Mouse (Mus musculus): ENCODE data around the gene Apbb1ip. TPM values are rescaled to one million over a fixed set of nuclear protein-coding genes. Genes with fewer than 3 reads are reported as not detected.

Apbb1ip gene
- total and polyA plus RNA-seq, 2 experiments: 0.64 to 0.65 TPM

DNA sequence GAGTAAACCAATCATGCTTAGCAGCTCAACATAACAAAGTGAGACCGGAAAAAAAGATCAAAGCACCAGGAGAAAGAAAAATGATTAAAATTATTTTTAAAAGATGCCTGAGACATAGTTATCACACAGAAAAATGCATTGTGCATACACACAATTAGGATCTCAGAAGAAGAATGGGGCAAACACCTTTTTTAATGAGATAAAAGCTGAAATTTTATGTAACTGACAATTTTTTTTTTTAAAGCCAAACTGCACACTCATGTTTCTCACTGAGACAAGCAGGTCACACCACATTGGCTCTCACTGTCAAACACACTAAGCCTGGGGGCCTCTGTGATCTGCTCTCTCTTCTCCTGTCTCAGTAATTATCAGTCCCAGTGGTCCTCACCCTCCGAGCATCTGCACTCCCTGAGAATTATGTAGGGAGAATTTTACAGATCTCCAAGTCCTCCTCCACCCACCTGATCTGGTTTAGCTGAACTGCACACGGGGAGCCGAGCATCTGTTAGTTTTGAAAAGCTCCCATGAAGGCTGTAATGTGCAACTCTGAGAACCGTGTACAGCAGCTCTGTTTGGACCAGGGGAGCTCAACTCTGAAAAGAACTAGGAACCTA, 9.0 kb upstream of the Apbb1ip start:
- H3K4me1 ChIP-seq (ENCODE audit: control insufficient read depth, insufficient read depth, low read length): no peaks in the 10 kb centered on the region
- no peaks in the 10 kb centered on the region for H3K36me3 ChIP-seq (ENCODE audit: control insufficient read depth, insufficient read depth, low read length)
- H3K4me3 ChIP-seq (ENCODE audit: insufficient read depth, low read depth, low read length): no peak overlapping the region
- DNase-seq (ENCODE audit: extremely low read depth, low read depth, low spot score): no peak
- H3K79me2 ChIP-seq (ENCODE audit: control insufficient read depth, insufficient read depth, low read length): no peaks in the 10 kb centered on the region
- no peak overlapping the region for H3K9ac ChIP-seq (ENCODE audit: low read depth, low read length)
- 78% methylated on average over 5 of the region's 5 CpGs for WGBS
- H3K27ac ChIP-seq (replicated peaks; ENCODE audit: insufficient read depth, low read depth, low read length): no peak overlapping the region
- TF ChIP-seq POLR2A (IDR thresholded peaks at IDR 0.05; ENCODE audit: extremely low read depth, insufficient read depth, low read length) (no peak), CTCF (IDR thresholded peaks at IDR 0.05; ENCODE audit: low read depth, low read length) (no peak)
- H3K27me3 ChIP-seq (ENCODE audit: control insufficient read depth, insufficient read depth, low read length): no peaks in the 10 kb centered on the region

DNA sequence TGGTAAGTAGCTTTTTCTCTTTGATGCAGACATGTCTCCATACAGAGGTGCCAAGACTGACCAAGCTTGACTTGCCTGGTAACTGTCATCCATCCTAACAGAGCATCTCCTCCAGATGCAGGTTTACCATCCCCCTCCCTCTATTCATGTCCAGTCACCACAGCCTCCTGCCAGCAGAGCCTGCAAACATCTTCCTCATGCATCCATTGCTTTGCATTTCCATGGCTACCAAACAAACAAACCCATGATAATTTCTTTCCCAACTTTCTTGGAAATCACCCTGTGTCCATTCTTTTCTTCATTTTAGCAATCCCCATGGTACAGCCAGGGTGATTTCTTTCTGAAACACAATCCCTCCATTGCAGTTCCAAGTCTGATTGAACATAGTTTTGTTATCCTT, 2.6 kb upstream of the Apbb1ip start:
- no peak for TF ChIP-seq CTCF (IDR thresholded peaks at IDR 0.05; ENCODE audit: low read depth, low read length)
- no peak for TF ChIP-seq POLR2A (IDR thresholded peaks at IDR 0.05; ENCODE audit: extremely low read depth, insufficient read depth, low read length)

DNA sequence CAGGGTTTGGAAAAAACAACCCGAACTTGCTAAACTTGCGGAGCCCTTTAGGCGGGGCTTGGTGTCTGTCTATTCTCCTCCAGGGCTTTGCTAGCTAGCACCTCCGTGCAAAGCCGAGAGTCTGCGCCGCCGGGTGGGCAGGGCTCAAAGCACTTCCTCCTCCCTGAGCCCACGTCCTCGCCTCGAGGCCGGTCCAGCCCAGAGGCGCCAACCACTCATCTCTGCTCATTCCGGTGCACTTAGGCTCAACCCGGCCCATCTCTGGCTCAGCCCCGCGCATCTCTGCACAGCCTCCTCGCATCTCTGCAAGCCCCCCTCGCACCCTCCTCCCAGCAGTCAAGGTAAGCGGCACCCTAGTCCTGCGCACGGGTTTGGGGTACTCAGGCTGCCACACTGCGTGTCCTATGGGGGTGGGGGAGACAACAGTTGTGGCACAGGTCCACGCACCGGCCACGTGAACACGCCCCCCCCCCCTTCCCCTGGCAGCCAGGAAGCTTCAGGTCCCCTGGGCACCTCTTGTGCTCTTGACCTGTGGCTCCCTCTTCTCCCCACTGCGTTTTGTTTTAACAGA, 372 bp downstream of the Apbb1ip start:
- Histone ChIP-seq H3K9ac (ENCODE audit: low read depth, low read length) (peak overlapping the region; percentile 45), H3K36me3 (ENCODE audit: control insufficient read depth, insufficient read depth, low read length) (no peaks in the 10 kb centered on the region), H3K79me2 (ENCODE audit: control insufficient read depth, insufficient read depth, low read length) (no peaks in the 10 kb centered on the region), H3K27ac (replicated peaks; ENCODE audit: insufficient read depth, low read depth, low read length) (peak overlapping the region; percentile 38), H3K4me1 (ENCODE audit: control insufficient read depth, insufficient read depth, low read length) (no peaks in the 10 kb centered on the region), H3K4me3 (ENCODE audit: insufficient read depth, low read depth, low read length) (peak overlapping the region; percentile 52), H3K27me3 (ENCODE audit: control insufficient read depth, insufficient read depth, low read length) (no peaks in the 10 kb centered on the region; the same call in 1 of the 2 replicates)
- WGBS: 1% methylated on average over 27 of the region's 28 CpGs
- no peak for TF ChIP-seq CTCF (IDR thresholded peaks at IDR 0.05; ENCODE audit: low read depth, low read length)
- TF ChIP-seq POLR2A (IDR thresholded peaks at IDR 0.05; ENCODE audit: extremely low read depth, insufficient read depth, low read length): no peak
- peak; percentile 14 for DNase-seq (ENCODE audit: extremely low read depth, low read depth, low spot score)

More for the DNA sequence above, 2.6 kb upstream of the Apbb1ip start:
- no peak for DNase-seq (ENCODE audit: extremely low read depth, low read depth, low spot score)
- no peaks in the 10 kb centered on the region for H3K4me1 ChIP-seq (ENCODE audit: control insufficient read depth, insufficient read depth, low read length)
- no peaks in the 10 kb centered on the region; the same call in 1 of the 2 replicates for H3K27me3 ChIP-seq (ENCODE audit: control insufficient read depth, insufficient read depth, low read length)
- H3K4me3 ChIP-seq (ENCODE audit: insufficient read depth, low read depth, low read length): no peak overlapping the region
- no peak overlapping the region for H3K27ac ChIP-seq (replicated peaks; ENCODE audit: insufficient read depth, low read depth, low read length)
- no peaks in the 10 kb centered on the region for H3K36me3 ChIP-seq (ENCODE audit: control insufficient read depth, insufficient read depth, low read length)
- H3K79me2 ChIP-seq (ENCODE audit: control insufficient read depth, insufficient read depth, low read length): no peaks in the 10 kb centered on the region
- no peak overlapping the region for H3K9ac ChIP-seq (ENCODE audit: low read depth, low read length)

DNA sequence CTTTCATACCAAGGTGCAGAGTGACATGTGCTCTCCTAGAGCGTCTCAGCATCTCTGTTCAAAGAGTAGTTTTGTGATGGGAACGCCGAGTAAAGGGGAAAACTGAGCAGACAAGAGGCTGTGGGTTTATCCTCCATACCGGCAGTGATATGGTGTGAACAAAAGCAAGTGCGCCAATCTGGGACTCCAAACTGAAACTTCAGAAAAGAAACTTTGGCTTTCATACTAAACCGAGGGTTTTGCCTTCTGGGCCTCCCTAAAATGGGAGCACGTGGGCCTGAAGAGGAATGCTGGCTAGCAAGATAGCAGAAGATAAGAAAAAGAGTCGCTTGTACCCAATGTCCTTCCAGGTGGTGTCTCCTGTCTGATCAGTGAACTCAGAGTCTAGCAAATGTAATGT, 1.3 kb downstream of the Apbb1ip start:
- no peak for TF ChIP-seq POLR2A (IDR thresholded peaks at IDR 0.05; ENCODE audit: extremely low read depth, insufficient read depth, low read length)
- TF ChIP-seq CTCF (IDR thresholded peaks at IDR 0.05; ENCODE audit: low read depth, low read length): no peak
- Histone ChIP-seq H3K4me1 (ENCODE audit: control insufficient read depth, insufficient read depth, low read length) (no peaks in the 10 kb centered on the region), H3K27ac (replicated peaks; ENCODE audit: insufficient read depth, low read depth, low read length) (no peak overlapping the region; the same call in 1 of the 2 replicates), H3K36me3 (ENCODE audit: control insufficient read depth, insufficient read depth, low read length) (no peaks in the 10 kb centered on the region), H3K4me3 (ENCODE audit: insufficient read depth, low read depth, low read length) (peak overlapping the region; percentile 44), H3K9ac (ENCODE audit: low read depth, low read length) (0 out of 2 replicates have a peak overlapping the region, but pooled peaks have one; percentile 6), H3K79me2 (ENCODE audit: control insufficient read depth, insufficient read depth, low read length) (no peaks in the 10 kb centered on the region), H3K27me3 (ENCODE audit: control insufficient read depth, insufficient read depth, low read length) (no peaks in the 10 kb centered on the region; the same call in 1 of the 2 replicates)
- WGBS: 52% methylated on average over 8 of the region's 8 CpGs
- DNase-seq (ENCODE audit: extremely low read depth, low read depth, low spot score): no peak

DNA sequence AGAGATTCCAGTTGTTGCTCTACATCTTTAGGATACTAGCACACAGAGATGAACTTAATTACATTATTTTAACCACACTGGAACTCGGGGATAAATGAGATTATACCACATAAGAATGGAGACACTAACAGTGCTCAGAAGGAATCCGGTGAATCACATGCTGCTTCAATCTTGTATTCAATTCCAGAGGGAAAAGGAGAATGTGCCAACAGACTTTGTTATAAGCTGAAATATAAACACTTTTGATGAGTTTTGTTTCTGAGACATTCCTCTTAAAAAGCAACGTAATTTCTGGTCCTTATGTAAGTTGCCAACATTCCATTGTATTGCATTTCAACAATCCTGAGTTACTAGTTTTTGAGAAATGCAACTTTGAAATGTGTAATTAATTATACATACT, 1.8 kb downstream of the Apbb1ip start:
- DNase-seq (ENCODE audit: extremely low read depth, low read depth, low spot score): no peak
- Histone ChIP-seq H3K36me3 (ENCODE audit: control insufficient read depth, insufficient read depth, low read length) (no peaks in the 10 kb centered on the region), H3K27me3 (ENCODE audit: control insufficient read depth, insufficient read depth, low read length) (no peaks in the 10 kb centered on the region; the same call in 1 of the 2 replicates), H3K79me2 (ENCODE audit: control insufficient read depth, insufficient read depth, low read length) (no peaks in the 10 kb centered on the region), H3K9ac (ENCODE audit: low read depth, low read length) (no peak overlapping the region), H3K4me3 (ENCODE audit: insufficient read depth, low read depth, low read length) (0 out of 2 replicates have a peak overlapping the region, but pooled peaks have one; percentile 7), H3K4me1 (ENCODE audit: control insufficient read depth, insufficient read depth, low read length) (no peaks in the 10 kb centered on the region), H3K27ac (replicated peaks; ENCODE audit: insufficient read depth, low read depth, low read length) (no peak overlapping the region)
- no peak for TF ChIP-seq CTCF (IDR thresholded peaks at IDR 0.05; ENCODE audit: low read depth, low read length)
- no peak for TF ChIP-seq POLR2A (IDR thresholded peaks at IDR 0.05; ENCODE audit: extremely low read depth, insufficient read depth, low read length)
- WGBS: 58% methylated on average over 3 of the region's 3 CpGs
